Mouse (Mus musculus) splenic B cell, adult 2 months (primary cell): Measurements from ENCODE around the gene Lnx1.

Source experiments
- DNase-seq: peaks from one replicate; pipeline ENCODE4 v3.0.0-alpha.2; 2011; ENCODE audit warnings: low read depth, low spot score
- H3K27me3 ChIP-seq: 2 replicates; pipeline ENCODE4 v1.6.1; 2012; ENCODE audit warnings: mild to moderate bottlenecking, low read length, moderate library complexity, mixed read lengths; ENCODE audit not compliant: control insufficient read depth, poor library complexity, insufficient read depth, severe bottlenecking
- H3K36me3 ChIP-seq: 2 replicates; pipeline ENCODE4 v1.6.1; 2012; ENCODE audit warnings: mild to moderate bottlenecking, low read length, moderate library complexity, mixed read lengths; ENCODE audit not compliant: control insufficient read depth, poor library complexity, insufficient read depth, severe bottlenecking

Gene Lnx1

GRCm38 (mm10) chr5:74679631-74680030 is 23.1 kb downstream of the Lnx1 start:
- Histone ChIP-seq H3K36me3 (no peaks in the 10 kb centered on the region), H3K27me3 (no peaks in the 10 kb centered on the region)
- no peak for DNase-seq

- no peaks in the 10 kb centered on the region for H3K36me3 ChIP-seq
- H3K27me3 ChIP-seq: no peaks in the 10 kb centered on the region
- no peak for DNase-seq
These were observed 24.0 kb downstream of the Lnx1 start for GRCm38 (mm10) chr5:74678693-74679092.

- no peaks in the 10 kb centered on the region for H3K36me3 ChIP-seq
- no peaks in the 10 kb centered on the region for H3K27me3 ChIP-seq
- DNase-seq: no peak
These were observed 25.0 kb downstream of the Lnx1 start for GRCm38 (mm10) chr5:74677399-74678338.

- H3K36me3 ChIP-seq: no peaks in the 10 kb centered on the region
- DNase-seq: no peak
- no peaks in the 10 kb centered on the region for H3K27me3 ChIP-seq
These were observed 30.2 kb downstream of the Lnx1 start for GRCm38 (mm10) chr5:74672556-74672955.

GRCm38 (mm10) chr5:74670877-74671276 is 31.8 kb downstream of the Lnx1 start:
- Histone ChIP-seq H3K27me3 (no peaks in the 10 kb centered on the region), H3K36me3 (no peaks in the 10 kb centered on the region)
- DNase-seq: no peak

GRCm38 (mm10) chr5:74669925-74670324 is 32.8 kb downstream of the Lnx1 start:
- H3K36me3 ChIP-seq: no peaks in the 10 kb centered on the region
- DNase-seq: no peak
- H3K27me3 ChIP-seq: no peaks in the 10 kb centered on the region

- DNase-seq: no peak
- no peaks in the 10 kb centered on the region for H3K36me3 ChIP-seq
These were observed 33.8 kb downstream of the Lnx1 start for GRCm38 (mm10) chr5:74668956-74669355.

GRCm38 (mm10) chr5:74662618-74663017 is 40.1 kb downstream of the Lnx1 start:
- DNase-seq: no peak
- no peaks in the 10 kb centered on the region for H3K36me3 ChIP-seq
- H3K27me3 ChIP-seq: no peaks in the 10 kb centered on the region

More at GRCm38 (mm10) chr5:74668956-74669355, 33.8 kb downstream of the Lnx1 start:
- no peaks in the 10 kb centered on the region for H3K27me3 ChIP-seq

GRCm38 (mm10) chr5:74661734-74662560 is 40.8 kb downstream of the Lnx1 start:
- Histone ChIP-seq H3K27me3 (no peaks in the 10 kb centered on the region), H3K36me3 (no peaks in the 10 kb centered on the region)
- DNase-seq: no peak

- no peak for DNase-seq
- Histone ChIP-seq H3K36me3 (no peaks in the 10 kb centered on the region), H3K27me3 (no peaks in the 10 kb centered on the region)
These were observed 42.9 kb downstream of the Lnx1 start for GRCm38 (mm10) chr5:74659856-74660255.

GRCm38 (mm10) chr5:74659281-74659680 is 43.4 kb downstream of the Lnx1 start:
- no peak for DNase-seq
- no peaks in the 10 kb centered on the region for H3K36me3 ChIP-seq
- no peaks in the 10 kb centered on the region for H3K27me3 ChIP-seq

- H3K36me3 ChIP-seq: no peaks in the 10 kb centered on the region
- DNase-seq: no peak
- no peaks in the 10 kb centered on the region for H3K27me3 ChIP-seq
These were observed 44.8 kb downstream of the Lnx1 start for GRCm38 (mm10) chr5:74657930-74658329.

GRCm38 (mm10) chr5:74656410-74656809 is 46.3 kb downstream of the Lnx1 start:
- Histone ChIP-seq H3K27me3 (no peaks in the 10 kb centered on the region), H3K36me3 (no peaks in the 10 kb centered on the region)
- DNase-seq: no peak

GRCm38 (mm10) chr5:74654527-74654926 is 48.2 kb downstream of the Lnx1 start:
- H3K36me3 ChIP-seq: no peaks in the 10 kb centered on the region
- DNase-seq: no peak
- no peaks in the 10 kb centered on the region for H3K27me3 ChIP-seq

GRCm38 (mm10) chr5:74653766-74654165 is 48.9 kb downstream of the Lnx1 start:
- Histone ChIP-seq H3K36me3 (no peaks in the 10 kb centered on the region), H3K27me3 (no peaks in the 10 kb centered on the region)
- no peak for DNase-seq
